ENCODE assay signal across 8 mouse cellular contexts in genomic region chr2:93791516-93792499, GRCm38 (mm10). TPM values are rescaled to one million over a fixed set of nuclear protein-coding genes. Genes with fewer than 3 reads are reported as not detected.
DNase-seq lines count a peak whose midpoint lies in the region; ATAC-seq lines count a peak whose summit lies in the region.

No protein-coding gene starts in this region.

- H3K4me1 ChIP-seq in hindbrain, embryonic 10.5 days (replicated peaks) = peaks cover 18% of the 10 kb centered on the region
- H3K4me1 ChIP-seq in hindbrain, embryonic 11.5 days (replicated peaks; ENCODE audit: control insufficient read depth, insufficient read depth, low read length) = no peaks in the 10 kb centered on the region
- H3K4me1 ChIP-seq in intestine, embryonic 15.5 days (replicated peaks) = peaks cover 11% of the 10 kb centered on the region
- peaks cover 16% of the 10 kb centered on the region; the same call in 1 of the 2 replicates for H3K4me1 ChIP-seq in stomach, embryonic 15.5 days

- no peak for DNase-seq in hindbrain, embryonic 10.5 days (ENCODE audit: low spot score)
- DNase-seq in hindbrain, embryonic 11.5 days (ENCODE audit: low spot score) = no peak
- peak; percentile 96 for DNase-seq in cerebellum, adult 11-12 months
- peak; percentile 99 for DNase-seq in heart, adult 11 months
- DNase-seq in liver = peak; percentile 46
- DNase-seq in urinary bladder, adult 18-20 months (ENCODE audit: low spot score in 2 of 2) = no peak

- no peak for ATAC-seq in hindbrain, embryonic 11.5 days (ENCODE audit: low FRiP score)
- peak; percentile 90 for ATAC-seq in intestine, embryonic 15.5 days
- ATAC-seq in stomach, embryonic 15.5 days (ENCODE audit: insufficient read depth, low FRiP score, low read depth) = peak; percentile 86; the same call in 1 of the 2 replicates

- peak overlapping the region; percentile 42; the same call in 1 of the 2 replicates for H3K27ac ChIP-seq in hindbrain, embryonic 10.5 days
- no peak overlapping the region for H3K27ac ChIP-seq in hindbrain, embryonic 11.5 days (ENCODE audit: low read depth, low read length)
- peak overlapping the region; percentile 59; the same call in 1 of the 2 replicates for H3K27ac ChIP-seq in intestine, embryonic 15.5 days
- H3K27ac ChIP-seq in stomach, embryonic 15.5 days = peak overlapping the region; percentile 73

- H3K4me2 ChIP-seq in hindbrain, embryonic 11.5 days (replicated peaks; ENCODE audit: low read depth, low read length) = no peak overlapping the region
- no peak overlapping the region for H3K4me2 ChIP-seq in intestine, embryonic 15.5 days (replicated peaks)
- no peak overlapping the region for H3K4me2 ChIP-seq in stomach, embryonic 15.5 days

- no peaks in the 10 kb centered on the region for H3K27me3 ChIP-seq in hindbrain, embryonic 10.5 days (ENCODE audit: insufficient read depth, poor library complexity, severe bottlenecking)
- no peaks in the 10 kb centered on the region for H3K27me3 ChIP-seq in hindbrain, embryonic 11.5 days (ENCODE audit: control insufficient read depth, insufficient read depth, low read length)
- H3K27me3 ChIP-seq in intestine, embryonic 15.5 days (replicated peaks) = no peaks in the 10 kb centered on the region
- H3K27me3 ChIP-seq in stomach, embryonic 15.5 days (replicated peaks) = no peaks in the 10 kb centered on the region

- no peaks in the 10 kb centered on the region for H3K9me3 ChIP-seq in hindbrain, embryonic 10.5 days
- no peaks in the 10 kb centered on the region for H3K9me3 ChIP-seq in hindbrain, embryonic 11.5 days (ENCODE audit: control insufficient read depth, low read length)
- H3K9me3 ChIP-seq in intestine, embryonic 15.5 days = no peaks in the 10 kb centered on the region
- H3K9me3 ChIP-seq in stomach, embryonic 15.5 days = no peaks in the 10 kb centered on the region

- H3K4me3 ChIP-seq in hindbrain, embryonic 10.5 days = no peak overlapping the region
- H3K4me3 ChIP-seq in hindbrain, embryonic 11.5 days (ENCODE audit: low read depth, low read length) = no peak overlapping the region
- no peak overlapping the region for H3K4me3 ChIP-seq in intestine, embryonic 15.5 days (replicated peaks)
- H3K4me3 ChIP-seq in stomach, embryonic 15.5 days (replicated peaks) = no peak overlapping the region

- 63% methylated on average over 13 of the region's 13 CpGs for WGBS in hindbrain, embryonic 10.5 days
- WGBS in hindbrain, embryonic 11.5 days = 59% methylated on average over 13 of the region's 13 CpGs
- 45% methylated on average over 13 of the region's 13 CpGs for WGBS in intestine, embryonic 15.5 days
- 44% methylated on average over 13 of the region's 13 CpGs for WGBS in stomach, embryonic 15.5 days

- H3K9ac ChIP-seq in hindbrain, embryonic 11.5 days (ENCODE audit: low read depth, low read length) = no peak overlapping the region
- H3K9ac ChIP-seq in intestine, embryonic 15.5 days = no peak overlapping the region
- no peak overlapping the region for H3K9ac ChIP-seq in stomach, embryonic 15.5 days

- peaks cover 84% of the 10 kb centered on the region for H3K36me3 ChIP-seq in hindbrain, embryonic 10.5 days
- H3K36me3 ChIP-seq in hindbrain, embryonic 11.5 days (ENCODE audit: control insufficient read depth, insufficient read depth, low read length) = peaks cover 5% of the 10 kb centered on the region; the same call in 1 of the 2 replicates
- H3K36me3 ChIP-seq in intestine, embryonic 15.5 days = peaks cover 15% of the 10 kb centered on the region
- H3K36me3 ChIP-seq in stomach, embryonic 15.5 days = peaks cover 11% of the 10 kb centered on the region; the same call in 1 of the 2 replicates

RNA-seq across cellular contexts. Expression of gene Ext2, which starts 30.6 kb away (rescaled TPM):
- polyA plus RNA-seq in hindbrain, embryonic 10.5 days (2016; fragmentation: Nextera tagmentation; extraction: Ambion mirVana) = 69.5 and 77.1 TPM in 2 replicates
- 54.4 and 68.6 TPM in 2 replicates for polyA plus RNA-seq in hindbrain, embryonic 11.5 days (2014; fragmentation: Nextera tagmentation; extraction: Ambion mirVana)
- polyA plus RNA-seq in intestine, embryonic 15.5 days (2015; fragmentation: Nextera tagmentation; extraction: Ambion mirVana) = 92.9 and 93.6 TPM in 2 replicates
- polyA plus RNA-seq in stomach, embryonic 15.5 days (2015; fragmentation: Nextera tagmentation; extraction: Ambion mirVana) = 102 and 109 TPM in 2 replicates

RNA-seq across cellular contexts. Expression of gene Accs, which starts 57.9 kb away (rescaled TPM):
- polyA plus RNA-seq in hindbrain, embryonic 10.5 days (2016; fragmentation: Nextera tagmentation; extraction: Ambion mirVana) = 8.3 and 9.3 TPM in 2 replicates
- 7.4 and 7.5 TPM in 2 replicates for polyA plus RNA-seq in hindbrain, embryonic 11.5 days (2014; fragmentation: Nextera tagmentation; extraction: Ambion mirVana)
- 5.4 and 6.8 TPM in 2 replicates for polyA plus RNA-seq in intestine, embryonic 15.5 days (2015; fragmentation: Nextera tagmentation; extraction: Ambion mirVana)
- 5.3 and 7.4 TPM in 2 replicates for polyA plus RNA-seq in stomach, embryonic 15.5 days (2015; fragmentation: Nextera tagmentation; extraction: Ambion mirVana)

Comparison
In these comparisons a context has a peak if more than half of its experiments do, and no peak if none do; other contexts are left out.
1. DNase-seq: peak in cerebellum, adult 11-12 months (single experiment), heart, adult 11 months (single experiment) and liver (single experiment); none in hindbrain, embryonic 10.5 days (single experiment), hindbrain, embryonic 11.5 days (single experiment) and urinary bladder, adult 18-20 months (0 of 2).